Mouse (Mus musculus) frontal cortex, postnatal 10 days (tissue): ENCODE measurements around the gene Ifna11.

Experiments
- DNase-seq, 2 experiments: peaks; one replicate each; pipeline ENCODE4 v3.0.0; 2022; ENCODE audit warnings: low spot score in 2 of 2, mixed read lengths in 1 of 2

The Ifna11 gene

DNA sequence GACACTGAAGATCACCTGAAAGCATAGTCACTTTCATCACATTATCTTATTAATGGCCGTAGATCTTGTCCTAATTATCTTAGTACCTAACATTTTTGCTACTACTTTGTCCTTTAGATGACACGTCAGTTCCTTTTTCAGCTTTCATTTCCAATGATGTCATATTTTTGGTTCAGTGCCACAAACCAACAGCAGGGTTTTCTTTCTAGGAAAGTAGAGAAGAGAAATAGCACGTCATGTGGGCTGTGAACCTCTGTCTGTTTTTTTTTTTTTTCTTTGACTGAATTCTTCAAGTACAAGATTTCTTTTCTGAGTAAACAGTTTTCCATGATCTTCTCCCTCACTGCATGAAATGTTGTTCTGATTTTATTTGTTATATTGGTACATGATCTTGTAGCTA lies 20.3 kb downstream of the Ifna11 start:
- DNase-seq = no peak

- no peak for DNase-seq
Observed at GRCm38 (mm10) chr4:88841438-88841911, 21.7 kb downstream of the Ifna11 start, which contains the start of gene Ifna4. Ifna4 (plus strand) TSS chr4:88841861.

- DNase-seq = no peak
Observed at GRCm38 (mm10) chr4:88845334-88845733, 25.6 kb downstream of the Ifna11 start.

DNA sequence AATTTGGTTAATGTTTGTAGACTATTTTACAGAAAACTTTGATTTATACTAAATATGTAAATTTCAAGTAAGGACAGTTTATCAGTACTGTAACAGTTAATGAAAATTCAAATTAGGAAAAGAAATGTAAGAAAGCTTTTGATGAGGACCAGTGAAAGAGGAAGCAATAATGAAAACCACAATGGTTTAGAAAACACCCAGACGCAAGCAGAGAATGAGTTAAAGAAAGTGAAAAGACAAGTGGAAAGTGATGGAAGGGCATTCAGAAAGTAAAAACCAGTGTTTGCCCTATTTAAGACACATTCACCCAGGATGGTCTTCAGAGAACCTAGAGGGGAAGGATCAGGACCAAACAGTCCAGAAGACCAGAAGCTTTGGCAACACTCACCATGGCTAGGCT lies 29.9 kb downstream of the Ifna11 start, which contains the start of gene Ifna1:
Gene Ifna1 (plus strand): TSS at position 390 of the 400 bp plus-strand sequence.
- no peak for DNase-seq

DNA sequence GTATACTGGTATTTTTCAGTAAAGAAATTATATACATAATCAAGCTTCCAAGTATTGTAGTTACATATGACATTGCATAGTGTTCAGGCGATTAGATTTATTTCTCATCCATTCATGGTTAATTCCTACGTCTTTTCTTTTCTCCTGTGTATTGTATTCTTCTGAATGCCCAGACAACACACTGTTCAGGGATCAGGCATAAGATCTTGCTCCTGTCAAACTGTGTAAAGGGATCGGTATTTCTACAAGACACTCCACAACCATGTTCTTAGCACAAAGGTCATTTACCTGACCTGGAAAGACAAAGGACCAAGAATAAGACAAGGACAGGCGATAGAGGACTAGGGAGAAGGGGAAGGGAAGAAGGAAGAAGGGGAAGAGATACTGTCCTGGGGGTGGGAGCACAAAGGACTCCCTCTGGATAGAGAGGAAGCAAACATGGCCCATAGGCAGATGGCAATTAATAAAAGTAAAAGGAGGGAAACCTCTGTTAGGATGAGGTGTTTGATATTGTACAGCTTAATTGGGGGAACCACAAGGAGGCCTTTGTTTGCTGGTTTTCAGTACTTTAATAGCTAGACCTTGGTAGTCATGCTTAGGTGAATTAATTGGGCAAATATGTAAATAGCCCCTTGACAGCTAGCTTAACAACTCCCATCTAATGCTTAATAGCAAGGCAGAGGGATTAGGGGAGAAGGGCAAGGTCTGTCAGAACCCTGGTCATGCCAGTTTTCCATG lies 31.4 kb downstream of the Ifna11 start:
- no peak for DNase-seq

- no peak for DNase-seq
Observed at GRCm38 (mm10) chr4:88859214-88859613, 39.5 kb downstream of the Ifna11 start.

- no peak for DNase-seq
Observed at GRCm38 (mm10) chr4:88863309-88863708, 43.5 kb downstream of the Ifna11 start.

GRCm38 (mm10) chr4:88864599-88864998 lies 44.8 kb downstream of the Ifna11 start:
- no peak for DNase-seq

DNA sequence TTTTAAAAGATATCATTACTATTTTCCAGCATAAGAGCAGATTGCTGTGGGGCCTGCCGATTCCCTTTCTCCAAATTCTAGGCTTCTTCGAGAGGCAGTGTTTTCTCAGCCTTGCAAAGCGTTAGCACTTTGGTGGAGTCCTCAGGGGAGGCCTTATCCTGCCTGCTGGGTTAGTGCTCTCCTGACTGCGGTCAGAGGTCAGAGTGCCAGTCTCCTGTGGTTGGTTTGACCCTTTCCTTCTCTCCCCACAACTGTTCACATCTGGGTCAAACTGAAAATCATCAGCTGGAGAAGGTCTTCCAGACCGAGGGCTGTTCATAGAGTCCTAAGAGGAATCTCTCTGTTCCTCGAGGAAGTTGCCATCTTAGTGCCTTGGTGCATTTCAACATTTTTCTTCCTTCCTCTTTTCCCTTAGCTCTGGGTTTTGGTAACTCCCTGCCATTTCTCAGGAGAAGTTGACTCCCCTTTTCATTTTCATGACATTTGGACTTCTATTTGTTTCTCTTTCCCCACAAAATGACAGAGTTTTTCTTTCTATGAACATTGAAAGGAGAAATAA lies 45.3 kb downstream of the Ifna11 start:
- no peak for DNase-seq

DNA sequence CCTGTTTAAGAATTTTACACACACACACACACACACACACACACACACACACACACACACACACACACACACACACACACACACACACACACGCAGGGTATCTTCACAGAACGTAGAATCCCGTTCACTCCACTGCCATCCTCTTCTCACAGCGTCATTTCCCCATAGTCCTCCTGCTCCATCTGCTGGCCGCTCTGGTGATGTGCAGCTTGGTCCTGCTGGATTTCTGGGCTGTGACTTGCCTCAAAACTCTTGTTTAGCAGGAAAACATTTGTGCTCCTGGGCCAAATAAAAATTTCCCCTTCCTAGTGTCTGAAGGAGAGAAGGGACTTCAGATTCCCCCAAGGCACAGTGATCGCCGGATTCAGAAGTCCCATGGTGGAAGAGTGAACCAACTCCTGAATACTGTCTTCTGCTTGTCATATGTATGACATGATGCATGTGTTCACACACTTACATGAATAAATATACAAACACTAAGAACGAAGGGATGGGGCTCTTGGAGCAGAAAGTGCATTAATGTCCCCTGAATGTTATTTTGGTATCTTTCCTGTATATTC lies 47.7 kb downstream of the Ifna11 start:
- DNase-seq = peak; percentile 27 to 65

GRCm38 (mm10) chr4:88867926-88868911 lies 48.5 kb downstream of the Ifna11 start:
- peak; percentile 7 to 11 for DNase-seq
